Mouse (Mus musculus): ENCODE data around the gene Rps6kb1. TPM values are rescaled to one million over a fixed set of nuclear protein-coding genes. Genes with fewer than 3 reads are reported as not detected.

Gene Rps6kb1
- polyA plus RNA-seq, 1 experiment = 3.9 TPM

GRCm38 (mm10) chr11:86583990-86584897 lies 39.6 kb upstream of the Rps6kb1 start:
- WGBS = 14% methylated on average over 14 of the region's 14 CpGs
- H3K4me3 ChIP-seq (ENCODE audit: low read depth, low read length) = peak overlapping the region; percentile 74

GRCm38 (mm10) chr11:86583313-86583825 lies 38.8 kb upstream of the Rps6kb1 start:
- H3K4me3 ChIP-seq (ENCODE audit: low read depth, low read length) = no peak overlapping the region

More at GRCm38 (mm10) chr11:86583990-86584897, 39.6 kb upstream of the Rps6kb1 start:
- TF ChIP-seq POLR2A (IDR thresholded peaks at IDR 0.05; ENCODE audit: low read depth, low read length) = no peak
- H3K36me3 ChIP-seq (ENCODE audit: control insufficient read depth, insufficient read depth, low read length) = peaks cover 23% of the 10 kb centered on the region
- H3K4me1 ChIP-seq (ENCODE audit: control insufficient read depth, insufficient read depth, insufficient read length, low read length) = peaks cover 16% of the 10 kb centered on the region
- peak overlapping the region; percentile 99 for H3K27ac ChIP-seq (ENCODE audit: insufficient read depth, low read depth, low read length)
- H3K27me3 ChIP-seq (ENCODE audit: control insufficient read depth, insufficient read depth, low read length) = no peaks in the 10 kb centered on the region

GRCm38 (mm10) chr11:86582543-86583260 lies 38.1 kb upstream of the Rps6kb1 start:
- TF ChIP-seq POLR2A (IDR thresholded peaks at IDR 0.05; ENCODE audit: low read depth, low read length) = no peak
- Histone ChIP-seq H3K27ac (ENCODE audit: insufficient read depth, low read depth, low read length) (peak overlapping the region; percentile 97), H3K27me3 (ENCODE audit: control insufficient read depth, insufficient read depth, low read length) (no peaks in the 10 kb centered on the region), H3K36me3 (ENCODE audit: control insufficient read depth, insufficient read depth, low read length) (peaks cover 23% of the 10 kb centered on the region), H3K4me1 (ENCODE audit: control insufficient read depth, insufficient read depth, insufficient read length, low read length) (peaks cover 16% of the 10 kb centered on the region), H3K4me3 (ENCODE audit: low read depth, low read length) (no peak overlapping the region; the same call in 1 of the 2 replicates)
- WGBS = 58% methylated on average over 7 of the region's 7 CpGs

More at GRCm38 (mm10) chr11:86583313-86583825, 38.8 kb upstream of the Rps6kb1 start:
- 38% methylated on average over 3 of the region's 3 CpGs for WGBS
- Histone ChIP-seq H3K36me3 (ENCODE audit: control insufficient read depth, insufficient read depth, low read length) (peaks cover 23% of the 10 kb centered on the region), H3K4me1 (ENCODE audit: control insufficient read depth, insufficient read depth, insufficient read length, low read length) (peaks cover 16% of the 10 kb centered on the region), H3K27me3 (ENCODE audit: control insufficient read depth, insufficient read depth, low read length) (no peaks in the 10 kb centered on the region), H3K27ac (ENCODE audit: insufficient read depth, low read depth, low read length) (peak overlapping the region; percentile 99)
- TF ChIP-seq CTCF (IDR thresholded peaks at IDR 0.05; ENCODE audit: extremely low read depth, insufficient read length, insufficient replicate concordance, low read depth, low read length) = no peak
- TF ChIP-seq POLR2A (IDR thresholded peaks at IDR 0.05; ENCODE audit: low read depth, low read length) = no peak

- Histone ChIP-seq H3K36me3 (ENCODE audit: control insufficient read depth, insufficient read depth, low read length) (peaks cover 23% of the 10 kb centered on the region), H3K27ac (ENCODE audit: insufficient read depth, low read depth, low read length) (peak overlapping the region; percentile 97), H3K4me1 (ENCODE audit: control insufficient read depth, insufficient read depth, insufficient read length, low read length) (peaks cover 21% of the 10 kb centered on the region), H3K4me3 (ENCODE audit: low read depth, low read length) (peak overlapping the region; percentile 23), H3K27me3 (ENCODE audit: control insufficient read depth, insufficient read depth, low read length) (no peaks in the 10 kb centered on the region)
- no peak for TF ChIP-seq CTCF (IDR thresholded peaks at IDR 0.05; ENCODE audit: extremely low read depth, insufficient read length, insufficient replicate concordance, low read depth, low read length)
- peak; percentile 63; the same call in 1 of the 2 replicates for TF ChIP-seq POLR2A (IDR thresholded peaks at IDR 0.05; ENCODE audit: low read depth, low read length)
- 23% methylated on average over 12 of the region's 12 CpGs for WGBS
Measured at GRCm38 (mm10) chr11:86581943-86582542, 37.4 kb upstream of the Rps6kb1 start.

- 1% methylated on average over 11 of the region's 11 CpGs for WGBS
- Histone ChIP-seq H3K27ac (ENCODE audit: insufficient read depth, low read depth, low read length) (peak overlapping the region; percentile 97), H3K4me3 (ENCODE audit: low read depth, low read length) (peak overlapping the region; percentile 50), H3K4me1 (ENCODE audit: control insufficient read depth, insufficient read depth, insufficient read length, low read length) (peaks cover 27% of the 10 kb centered on the region), H3K27me3 (ENCODE audit: control insufficient read depth, insufficient read depth, low read length) (no peaks in the 10 kb centered on the region), H3K36me3 (ENCODE audit: control insufficient read depth, insufficient read depth, low read length) (peaks cover 23% of the 10 kb centered on the region)
- TF ChIP-seq CTCF (IDR thresholded peaks at IDR 0.05; ENCODE audit: extremely low read depth, insufficient read length, insufficient replicate concordance, low read depth, low read length) = peak; percentile 16; the same call in 1 of the 2 replicates
- TF ChIP-seq POLR2A (IDR thresholded peaks at IDR 0.05; ENCODE audit: low read depth, low read length) = peak; percentile 88
Measured at GRCm38 (mm10) chr11:86581250-86581753, 36.7 kb upstream of the Rps6kb1 start.

GRCm38 (mm10) chr11:86580319-86581113 lies 35.9 kb upstream of the Rps6kb1 start:
- WGBS = 16% methylated on average over 9 of the region's 9 CpGs

More at GRCm38 (mm10) chr11:86580319-86581113, 35.9 kb upstream of the Rps6kb1 start:
- H3K36me3 ChIP-seq (ENCODE audit: control insufficient read depth, insufficient read depth, low read length) = peaks cover 20% of the 10 kb centered on the region
- peaks cover 32% of the 10 kb centered on the region for H3K4me1 ChIP-seq (ENCODE audit: control insufficient read depth, insufficient read depth, insufficient read length, low read length)
- H3K4me3 ChIP-seq (ENCODE audit: low read depth, low read length) = peak overlapping the region; percentile 26
- H3K27me3 ChIP-seq (ENCODE audit: control insufficient read depth, insufficient read depth, low read length) = no peaks in the 10 kb centered on the region
- no peak for TF ChIP-seq CTCF (IDR thresholded peaks at IDR 0.05; ENCODE audit: extremely low read depth, insufficient read length, insufficient replicate concordance, low read depth, low read length)
- TF ChIP-seq POLR2A (IDR thresholded peaks at IDR 0.05; ENCODE audit: low read depth, low read length) = no peak
- peak overlapping the region; percentile 97 for H3K27ac ChIP-seq (ENCODE audit: insufficient read depth, low read depth, low read length)

All from small intestine, adult 2 months (tissue).